Mouse (Mus musculus) adrenal gland, adult 18-20 months (tissue): ENCODE data around the gene Man1c1. TPM values are rescaled to one million over a fixed set of nuclear protein-coding genes. Genes with fewer than 3 reads are reported as not detected.

Experiments
- DNase-seq, 2 experiments: peaks; one replicate each; pipeline ENCODE4 v3.0.0; 2021 to 2022; ENCODE audit warnings: low spot score in 2 of 2
- total RNA-seq, 2 experiments: library from RNA; stranded (reverse); gene quantifications; 1 replicate in 1 of 2; 2 replicates in 1 of 2; pipeline ENCODE4 v1.2.3; 2021

Man1c1 gene
- total RNA-seq, 2 experiments from 2014 or later, result 14.9 to 20.8 TPM

DNA sequence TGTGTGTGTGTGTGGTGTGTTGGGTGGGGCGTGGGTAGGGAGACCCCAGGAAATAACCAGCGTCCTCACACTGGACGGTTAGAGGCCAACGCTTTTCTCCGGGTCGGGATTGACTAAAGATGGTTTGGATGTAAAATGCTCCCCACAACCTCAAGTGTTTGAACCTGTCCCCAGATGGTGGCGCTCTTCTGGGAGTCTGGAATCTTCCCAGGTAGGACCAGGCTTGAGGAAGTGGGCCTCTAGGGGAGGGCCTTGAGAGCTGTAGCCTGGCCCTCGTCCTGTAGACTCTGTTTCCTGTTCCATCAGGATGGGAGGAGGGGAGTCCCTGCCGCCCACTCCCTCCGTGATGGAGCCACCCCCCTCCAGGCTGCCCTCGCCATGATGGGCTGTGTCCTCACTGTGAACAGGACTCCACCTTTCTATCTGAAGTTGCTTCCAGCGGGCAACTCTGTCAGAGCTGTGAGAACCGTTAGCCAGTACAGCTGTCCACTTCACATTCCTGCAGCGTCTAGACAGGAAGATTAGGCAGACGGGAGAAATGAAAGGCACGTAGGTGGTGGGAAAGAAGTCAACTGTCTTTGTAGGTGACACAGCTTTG, 91.9 kb downstream of the Man1c1 start:
- DNase-seq, result no peak

DNA sequence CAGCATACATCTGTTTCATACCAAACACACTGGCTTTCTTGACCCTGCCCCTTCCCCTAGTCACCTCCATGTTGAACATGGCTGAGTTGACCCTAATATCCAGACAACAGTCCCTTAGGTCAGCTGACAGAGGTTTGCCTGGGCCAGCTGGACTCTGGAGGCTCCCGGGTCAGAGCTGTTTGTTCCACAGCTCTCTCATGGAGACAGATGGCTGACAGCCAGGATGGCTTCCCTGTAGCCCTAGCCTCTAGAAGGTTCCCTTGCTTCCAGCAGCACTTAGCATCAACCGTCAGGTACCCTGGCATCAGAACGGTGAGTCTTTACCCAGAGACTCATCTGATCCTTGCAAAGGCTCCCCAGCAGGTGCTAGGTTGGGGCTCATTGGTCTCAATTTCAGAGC, 93.5 kb downstream of the Man1c1 start:
- no peak for DNase-seq

GRCm38 (mm10) chr4:134607679-134608078, 96.4 kb downstream of the Man1c1 start:
- no peak for DNase-seq

- no peak for DNase-seq
Measured at GRCm38 (mm10) chr4:134606054-134606453, 98.0 kb downstream of the Man1c1 start.

GRCm38 (mm10) chr4:134604472-134604871, 99.6 kb downstream of the Man1c1 start:
- DNase-seq, result no peak

- no peak for DNase-seq
Measured at GRCm38 (mm10) chr4:134603553-134603952, 100.5 kb downstream of the Man1c1 start.

GRCm38 (mm10) chr4:134602610-134603009, 101.5 kb downstream of the Man1c1 start:
- DNase-seq, result no peak

GRCm38 (mm10) chr4:134601981-134602380, 102.1 kb downstream of the Man1c1 start:
- no peak for DNase-seq

DNA sequence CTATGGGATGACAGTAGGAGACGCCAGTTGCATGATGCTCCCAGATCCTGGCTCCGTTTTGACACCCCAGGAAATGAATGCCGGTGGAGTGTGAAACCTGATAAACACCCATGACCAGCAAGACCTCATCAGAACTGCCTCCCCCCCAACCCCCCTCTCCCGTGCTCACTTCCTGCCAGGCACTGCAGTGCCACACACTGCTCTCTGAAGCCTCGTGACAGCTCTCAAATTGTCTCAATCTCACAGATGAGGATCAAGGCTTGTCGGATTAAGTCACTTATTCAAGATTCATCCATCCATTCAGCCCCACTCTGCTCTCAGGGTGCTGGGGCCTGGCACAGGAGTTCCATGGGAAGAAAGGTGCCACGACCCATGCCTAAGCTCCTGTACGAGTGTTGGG, 102.7 kb downstream of the Man1c1 start:
- no peak for DNase-seq

DNA sequence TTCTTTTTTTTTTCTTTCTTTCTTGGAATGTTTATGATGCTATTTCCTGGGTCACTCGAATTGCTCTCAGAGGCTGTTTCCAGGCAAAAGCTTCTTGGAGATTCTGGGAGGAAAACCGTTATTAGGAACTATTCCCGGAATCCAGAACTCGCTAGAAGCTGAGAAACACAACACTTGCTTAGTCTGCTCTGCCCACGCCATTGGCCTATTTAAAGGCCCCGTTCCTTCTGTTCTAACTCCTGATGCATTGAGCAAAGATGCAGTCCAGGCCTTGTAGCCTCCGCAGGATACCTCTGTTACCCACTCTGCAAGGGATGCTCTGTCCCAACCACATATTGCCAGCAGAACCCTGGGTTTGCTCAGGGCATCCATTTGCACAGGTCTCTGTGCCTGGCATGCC, 103.3 kb downstream of the Man1c1 start:
- no peak for DNase-seq

DNA sequence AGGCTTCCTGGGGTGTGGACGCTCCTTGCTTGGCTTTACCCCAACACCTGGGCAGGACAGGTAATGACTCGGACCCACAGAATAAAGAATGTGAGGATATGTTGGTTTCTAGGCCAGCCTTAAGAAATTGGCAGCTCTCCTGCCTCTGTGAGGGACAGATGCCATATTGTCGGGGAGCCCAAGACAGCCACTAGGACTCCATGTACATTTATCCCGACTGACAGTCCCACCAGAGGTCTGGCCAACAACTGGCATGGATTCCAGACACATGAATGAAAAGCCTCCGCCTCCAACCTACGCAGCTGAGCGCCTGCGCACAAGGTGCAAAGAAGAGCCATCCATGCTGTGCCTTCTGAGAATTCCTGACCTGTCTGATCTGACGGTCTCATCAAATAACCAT, 104.0 kb downstream of the Man1c1 start:
- DNase-seq, result no peak

GRCm38 (mm10) chr4:134596816-134597692, 107.0 kb downstream of the Man1c1 start:
- no peak for DNase-seq

GRCm38 (mm10) chr4:134594731-134595439, 109.2 kb downstream of the Man1c1 start:
- DNase-seq, result no peak

DNA sequence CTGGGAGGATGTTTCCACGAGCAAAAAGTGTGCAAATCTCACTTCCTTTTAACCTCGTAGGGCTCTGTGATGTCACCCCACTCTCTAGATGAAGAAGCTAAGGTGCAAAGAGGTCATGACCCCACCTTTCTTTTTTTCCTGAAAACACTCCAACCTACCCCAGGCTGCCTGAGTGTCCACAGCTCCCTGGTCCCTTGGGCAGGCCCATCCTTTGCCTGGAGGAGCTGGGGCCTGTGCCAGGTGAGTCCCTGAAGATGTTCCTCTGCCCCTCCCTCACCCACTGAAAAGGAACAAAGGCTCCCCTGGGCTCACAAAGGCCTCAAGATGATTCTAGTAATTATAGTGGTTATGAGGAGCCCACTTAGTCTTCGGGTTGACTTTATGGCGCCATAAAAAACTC, 111.6 kb downstream of the Man1c1 start:
- DNase-seq, result no peak

DNA sequence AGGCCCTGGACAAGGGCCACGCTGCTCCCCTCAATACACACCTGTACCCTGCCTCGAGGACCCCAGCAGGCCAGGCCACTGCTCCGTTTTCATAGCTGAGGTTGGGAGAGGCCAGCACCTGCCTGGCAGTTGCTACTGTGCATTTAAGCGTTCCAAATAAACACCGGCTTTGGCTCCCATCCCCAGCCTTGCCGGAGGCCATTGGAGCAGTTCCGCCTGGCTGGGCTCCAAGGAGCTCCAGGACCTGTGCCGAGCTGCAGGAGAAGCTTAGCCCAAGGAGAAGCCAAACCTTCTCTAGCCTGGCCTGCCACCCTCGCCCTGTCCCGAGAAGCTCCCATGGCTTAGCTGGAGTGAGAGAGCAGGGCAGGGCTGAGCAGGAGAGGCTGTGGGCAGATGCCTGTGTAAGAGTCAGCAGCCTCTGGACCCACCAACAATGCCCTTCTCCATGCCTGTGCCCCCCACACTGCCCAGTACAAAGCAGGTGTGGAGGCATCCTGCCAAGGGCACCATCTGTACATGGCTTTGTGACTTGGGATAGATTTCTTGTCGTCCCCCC, 112.5 kb downstream of the Man1c1 start:
- peak; percentile 63 to 71 for DNase-seq

- no peak for DNase-seq
Measured at GRCm38 (mm10) chr4:134590227-134590926, 113.7 kb downstream of the Man1c1 start.

DNA sequence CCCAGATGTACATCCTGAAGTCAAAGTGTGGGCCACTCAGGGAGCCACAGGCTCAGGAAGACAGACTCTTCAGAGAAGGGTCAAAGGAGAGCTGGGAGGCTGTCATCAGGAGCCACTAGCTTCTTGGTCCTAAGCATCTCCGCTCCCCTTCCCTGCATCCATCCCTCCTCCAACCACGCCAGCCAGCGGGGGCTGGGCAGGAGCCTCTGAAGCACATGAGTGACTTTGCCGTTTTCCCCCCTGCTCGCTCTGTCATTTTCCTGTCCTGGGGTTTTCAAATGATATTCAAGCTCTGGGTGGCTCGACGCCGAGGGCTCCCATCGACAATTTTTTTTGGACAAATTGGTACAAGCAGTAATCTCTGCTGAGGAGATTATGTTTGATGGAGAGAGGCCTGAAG, 114.3 kb downstream of the Man1c1 start:
- DNase-seq, result no peak

DNA sequence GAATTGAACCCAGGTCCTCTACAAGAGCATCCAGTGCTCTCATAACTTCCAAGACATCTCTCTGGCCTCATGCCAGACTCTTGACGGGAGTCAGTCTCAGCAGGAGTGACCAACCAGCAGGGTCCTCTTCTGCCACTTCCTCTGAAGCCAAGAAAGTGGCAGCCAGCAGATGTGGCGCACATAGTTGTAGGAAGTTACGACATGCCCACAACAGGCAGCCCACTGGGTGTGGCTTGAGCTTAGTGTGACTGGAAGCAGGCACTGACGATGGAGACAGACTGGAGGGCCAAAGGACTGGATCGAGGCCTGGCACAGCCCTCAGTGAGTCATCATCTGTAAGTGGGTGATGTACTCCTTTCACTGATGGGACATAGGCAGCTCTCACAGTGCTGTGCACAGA, 115.1 kb downstream of the Man1c1 start:
- peak in 1 of 2 experiments; percentile 32 for DNase-seq

- DNase-seq, result no peak
Measured at GRCm38 (mm10) chr4:134588287-134588686, 115.8 kb downstream of the Man1c1 start.

GRCm38 (mm10) chr4:134587636-134588197, 116.4 kb downstream of the Man1c1 start:
- peak; percentile 48 to 65 for DNase-seq

GRCm38 (mm10) chr4:134586631-134587030, 117.5 kb downstream of the Man1c1 start:
- DNase-seq, result no peak
